Mouse (Mus musculus) limb, embryonic 14.5 days (tissue): Measurements from ENCODE around the gene Rufy4. TPM values are rescaled to one million over a fixed set of nuclear protein-coding genes. Genes with fewer than 3 reads are reported as not detected.

Experiments used
- ATAC-seq: fragments of 200-750 bp; cut with Nextera tagmentation; 2 replicates; pipeline ENCODE4 v1.8.0; 2017; ENCODE audit warnings: low read depth, moderate number of reproducible peaks, moderate TSS enrichment; ENCODE audit not compliant: low FRiP score
- DNase-seq: peaks from one replicate; pipeline ENCODE4 v3.0.0-alpha.2; 2015; ENCODE audit warnings: low spot score
- H3K27ac ChIP-seq: fragments of 300-500 bp; sonication (generic); replicated peaks from 2 replicates; pipeline ENCODE4 v1.5.1; 2014; ENCODE audit warnings: low read depth, mild to moderate bottlenecking, low read length, moderate library complexity, mixed read lengths
- H3K27me3 ChIP-seq: fragments of 300-500 bp; sonication (generic); 2 replicates; pipeline ENCODE4 v1.6.1; 2014; ENCODE audit warnings: low read length, mixed read lengths; ENCODE audit not compliant: control insufficient read depth, insufficient read depth
- H3K36me3 ChIP-seq: fragments of 300-500 bp; sonication (generic); 2 replicates; pipeline ENCODE4 v1.6.1; 2014; ENCODE audit warnings: mild to moderate bottlenecking, low read length, moderate library complexity, mixed read lengths; ENCODE audit not compliant: control insufficient read depth, insufficient read depth
- H3K4me1 ChIP-seq: fragments of 300-500 bp; sonication (generic); 2 replicates; pipeline ENCODE4 v1.6.1; 2014; ENCODE audit warnings: antibody characterized with exemption, low read length, mixed read lengths; ENCODE audit not compliant: control insufficient read depth, insufficient read depth
- H3K4me2 ChIP-seq: fragments of 300-500 bp; sonication (generic); replicated peaks from 2 replicates; pipeline ENCODE4 v1.6.1; 2014; ENCODE audit warnings: low read depth, mild to moderate bottlenecking, low read length, moderate library complexity; ENCODE audit not compliant: severe bottlenecking
- H3K4me3 ChIP-seq: fragments of 300-500 bp; sonication (generic); replicated peaks from 2 replicates; pipeline ENCODE4 v1.5.1; 2014; ENCODE audit warnings: low read length
- H3K9ac ChIP-seq: fragments of 300-500 bp; sonication (generic); 2 replicates; pipeline ENCODE4 v1.6.1; 2014; ENCODE audit warnings: mild to moderate bottlenecking, low read depth, low read length, moderate library complexity; ENCODE audit not compliant: severe bottlenecking
- H3K9me3 ChIP-seq: fragments of 300-500 bp; sonication (generic); 2 replicates; pipeline ENCODE4 v1.6.1; 2016; ENCODE audit warnings: low read length; ENCODE audit not compliant: control insufficient read depth
- POLR2A ChIP-seq: fragments of 200-500 bp; IDR thresholded peaks from 2 replicates; pipeline ENCODE4 v1.8.0; 2012; ENCODE audit warnings: inconsistent platforms, mild to moderate bottlenecking, moderate library complexity, borderline replicate concordance; ENCODE audit not compliant: insufficient read depth, insufficient read length; ENCODE audit errors: extremely low read depth
- WGBS: fragments of 180-500 bp; shearing (Covaris S2); extraction: QIAGEN DNeasy Blood & Tissue Kit; methylation state at CpG from one replicate; pipeline ENCODE4 v1.1.7; 2014; 5-methylcytosine and 5-hydroxymethylcytosine counted together
- polyA plus RNA-seq, 2 experiments: library from polyadenylated mRNA; depleted of rRNA in 1 of 2; stranded (reverse) in 1 of 2; unstranded in 1 of 2; fragments of >200 nt; fragmentation: Nextera tagmentation in 1 of 2; extraction: Ambion mirVana in 1 of 2; gene quantifications; 2 replicates each; pipeline versions ENCODE4 v1.2.1 to v1.2.3; 2012 to 2014

Rufy4 gene
- polyA plus RNA-seq, 2 experiments = 0.48 to 0.65 TPM

- WGBS = 7% methylated on average over 6 of the region's 7 CpGs
- ATAC-seq (peak; percentile 47), DNase-seq (peak; percentile 57)
- no peak for TF ChIP-seq POLR2A
- H3K36me3 ChIP-seq = no peaks in the 10 kb centered on the region
- peak overlapping the region; percentile 75 for H3K4me2 ChIP-seq
- H3K27me3 ChIP-seq = no peaks in the 10 kb centered on the region
- peak overlapping the region; percentile 48 for H3K4me3 ChIP-seq
- peak overlapping the region; percentile 96 for H3K27ac ChIP-seq
- H3K4me1 ChIP-seq = peaks cover 58% of the 10 kb centered on the region
- H3K9ac ChIP-seq = peak overlapping the region; percentile 58
- no peaks in the 10 kb centered on the region for H3K9me3 ChIP-seq
These were observed 34.2 kb upstream of the Rufy4 start for GRCm38 (mm10) chr1:74091138-74091537.

DNA sequence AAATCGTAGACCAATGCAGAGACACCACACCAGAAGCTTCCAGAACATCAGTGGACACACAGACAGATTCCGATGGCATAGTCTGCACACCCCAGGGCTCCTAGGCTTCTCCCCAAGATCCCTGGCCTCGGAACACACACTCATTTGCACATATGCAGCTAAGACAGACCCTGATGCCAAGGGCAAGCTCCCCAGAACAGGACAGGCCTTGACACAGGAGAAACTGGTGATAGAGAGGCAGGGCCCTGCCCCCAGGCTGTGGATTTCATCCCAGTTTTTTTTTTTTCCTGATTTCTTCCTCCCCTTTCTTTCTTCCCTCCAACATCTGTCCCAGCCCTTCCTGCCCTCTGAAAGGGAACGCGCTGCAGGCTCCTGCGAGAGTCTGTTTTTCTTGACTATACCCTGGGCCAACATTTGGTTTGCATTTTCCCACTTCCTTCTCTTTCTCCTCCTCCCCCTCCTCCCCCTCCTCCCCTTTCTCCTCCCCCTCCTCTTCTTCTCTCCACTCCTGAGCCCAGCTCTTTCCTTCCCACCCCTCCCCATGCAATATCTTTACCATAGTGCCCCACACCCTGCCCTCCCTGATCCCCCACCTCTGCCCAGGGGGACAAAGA is 33.6 kb upstream of the Rufy4 start:
- DNase-seq (peak; percentile 84), ATAC-seq (peak; percentile 76)
- H3K27me3 ChIP-seq = peaks cover 2% of the 10 kb centered on the region; the same call in 1 of the 2 replicates
- H3K4me1 ChIP-seq = peaks cover 61% of the 10 kb centered on the region
- TF ChIP-seq POLR2A = no peak
- H3K36me3 ChIP-seq = no peaks in the 10 kb centered on the region
- H3K9ac ChIP-seq = peak overlapping the region; percentile 58
- H3K27ac ChIP-seq = peak overlapping the region; percentile 96
- 8% methylated on average over 6 of the region's 6 CpGs for WGBS
- peak overlapping the region; percentile 75 for H3K4me2 ChIP-seq
- peak overlapping the region; percentile 48 for H3K4me3 ChIP-seq
- no peaks in the 10 kb centered on the region for H3K9me3 ChIP-seq

GRCm38 (mm10) chr1:74092242-74092641 is 33.1 kb upstream of the Rufy4 start:
- Histone ChIP-seq H3K4me3 (no peak overlapping the region), H3K27me3 (peaks cover 5% of the 10 kb centered on the region; the same call in 1 of the 2 replicates), H3K27ac (peak overlapping the region; percentile 96), H3K36me3 (no peaks in the 10 kb centered on the region), H3K4me2 (peak overlapping the region; percentile 75; the same call in 1 of the 2 replicates), H3K4me1 (peaks cover 62% of the 10 kb centered on the region), H3K9ac (no peak overlapping the region), H3K9me3 (no peaks in the 10 kb centered on the region)
- 34% methylated on average over 10 of the region's 10 CpGs for WGBS
- DNase-seq = no peak
- no peak for TF ChIP-seq POLR2A
- ATAC-seq = peak; percentile 13

- H3K4me2 ChIP-seq = no peak overlapping the region
- H3K27me3 ChIP-seq = peaks cover 5% of the 10 kb centered on the region; the same call in 1 of the 2 replicates
- WGBS = 77% methylated on average over 5 of the region's 5 CpGs
- no peak overlapping the region for H3K9ac ChIP-seq
- DNase-seq = no peak
- no peaks in the 10 kb centered on the region for H3K9me3 ChIP-seq
- no peak for ATAC-seq
- no peak for TF ChIP-seq POLR2A
- H3K4me1 ChIP-seq = peaks cover 66% of the 10 kb centered on the region
- H3K36me3 ChIP-seq = no peaks in the 10 kb centered on the region
- no peak overlapping the region for H3K27ac ChIP-seq
- no peak overlapping the region for H3K4me3 ChIP-seq
These were observed 31.9 kb upstream of the Rufy4 start for GRCm38 (mm10) chr1:74093447-74093846.

GRCm38 (mm10) chr1:74094497-74095270 is 30.7 kb upstream of the Rufy4 start:
- ATAC-seq (no peak), DNase-seq (peak; percentile 70)
- Histone ChIP-seq H3K9ac (no peak overlapping the region), H3K27me3 (peaks cover 5% of the 10 kb centered on the region; the same call in 1 of the 2 replicates), H3K4me1 (peaks cover 67% of the 10 kb centered on the region), H3K4me2 (0 out of 2 replicates have a peak overlapping the region, but pooled peaks have one; percentile 10), H3K36me3 (no peaks in the 10 kb centered on the region), H3K27ac (no peak overlapping the region), H3K4me3 (no peak overlapping the region), H3K9me3 (no peaks in the 10 kb centered on the region)
- 43% methylated on average over 7 of the region's 7 CpGs for WGBS
- no peak for TF ChIP-seq POLR2A
